Mouse (Mus musculus) gastrocnemius, postnatal 36 days (tissue): Measurements from ENCODE around the gene Ndufa8. TPM values are rescaled to one million over a fixed set of nuclear protein-coding genes. Genes with fewer than 3 reads are reported as not detected.

Source experiments
- DNase-seq, 2 experiments: peaks; one replicate each; pipeline ENCODE4 v3.0.0; 2022
- intact Hi-C: fragments of 180-260 bp; cut with DNase I; formaldehyde crosslinking; loops from one replicate; pipeline ENCODE4 v1.15.1; 2025
- total RNA-seq, 2 experiments: library from RNA; stranded (reverse); gene quantifications; 2 replicates each; pipeline ENCODE4 v1.2.3; 2021

Ndufa8 gene
- total RNA-seq, 2 experiments from 2014 or later: 365 to 379 TPM

DNA sequence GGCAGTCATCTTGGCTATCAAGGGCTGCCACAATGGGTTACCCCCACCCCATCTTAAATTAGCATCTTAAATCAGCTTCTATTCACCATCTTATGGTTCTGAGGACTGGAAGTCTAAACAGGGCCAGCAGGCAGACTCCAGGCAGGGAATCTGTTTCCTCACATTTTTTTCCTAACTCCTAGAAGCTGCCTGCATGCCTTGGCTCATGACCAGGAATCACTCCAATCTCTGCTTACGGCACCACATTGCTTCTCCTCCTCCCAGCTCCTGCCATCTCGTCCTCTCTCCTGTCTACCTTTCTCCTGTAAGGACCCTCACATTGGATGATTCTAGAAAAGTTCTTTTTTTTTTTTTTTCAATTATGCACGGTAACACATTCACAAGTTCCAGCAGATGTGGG is 4.0 kb upstream of the Ndufa8 start:
- DNase-seq: no peak
- intact Hi-C loops: loop anchor here (5.0 kb wide), 1 partner anchor 79 kb away; no protein-coding TSS in a partner anchor

DNA sequence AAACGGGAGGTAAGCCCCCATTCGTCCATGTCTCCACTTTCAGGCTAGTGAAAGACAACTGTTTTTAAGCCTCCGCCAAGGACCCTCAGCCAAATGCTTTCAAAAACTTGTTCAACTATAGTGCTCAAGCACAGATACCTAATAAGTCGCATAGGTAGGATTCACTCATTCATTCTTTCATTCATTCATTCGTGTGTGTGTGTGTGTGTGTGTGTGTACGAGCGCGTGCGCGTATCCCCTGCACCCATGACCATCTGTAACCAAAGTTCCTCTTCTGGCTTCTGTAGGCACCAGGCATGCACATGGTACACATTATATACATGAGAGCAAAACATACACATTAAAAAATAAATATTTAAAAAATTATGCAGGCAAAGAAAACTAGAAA is 355 bp upstream of the Ndufa8 start:
- DNase-seq: no peak
- intact Hi-C loops: no loop called here

DNA sequence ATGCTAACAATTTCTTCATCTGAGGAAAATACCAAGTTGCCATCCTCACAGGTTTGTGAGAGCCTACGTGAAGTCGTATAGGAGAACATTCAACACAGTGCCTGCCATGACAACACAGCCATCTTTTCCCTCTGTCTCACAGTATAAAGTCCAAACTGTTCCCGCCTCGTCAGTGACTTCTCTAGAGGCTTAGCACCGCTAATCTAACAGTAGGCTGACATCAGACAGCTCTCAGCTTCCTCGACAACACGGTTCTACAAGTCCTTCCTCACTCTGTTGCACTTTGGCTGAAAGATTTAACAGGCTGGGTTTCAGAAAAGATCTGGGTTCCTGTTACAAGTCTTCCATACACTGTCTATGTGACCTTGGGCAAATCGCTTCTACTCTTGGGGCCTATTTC is 1.0 kb downstream of the Ndufa8 start:
- no peak for DNase-seq
- intact Hi-C loops: no loop called here

DNA sequence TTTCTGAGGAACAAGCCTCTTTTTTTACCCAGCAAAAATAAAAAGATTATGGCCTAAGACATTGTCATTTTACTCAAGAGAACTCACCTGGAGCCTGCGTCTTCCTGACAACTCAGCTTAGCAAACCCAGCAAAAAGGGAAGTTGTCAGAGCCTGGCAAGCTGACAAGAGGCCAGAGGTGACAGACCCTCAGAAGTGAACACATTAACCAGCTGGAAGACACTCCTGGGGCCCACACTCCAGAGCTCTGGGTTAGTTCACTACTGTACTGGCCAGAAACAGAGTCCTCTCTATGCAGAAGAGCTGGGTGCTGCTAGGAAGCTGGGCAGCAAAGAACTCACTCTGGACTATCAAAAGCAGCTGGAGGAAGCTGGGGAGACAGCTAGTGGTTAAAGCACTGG is 8.3 kb downstream of the Ndufa8 start:
- intact Hi-C loops: no loop called here
- DNase-seq: no peak

DNA sequence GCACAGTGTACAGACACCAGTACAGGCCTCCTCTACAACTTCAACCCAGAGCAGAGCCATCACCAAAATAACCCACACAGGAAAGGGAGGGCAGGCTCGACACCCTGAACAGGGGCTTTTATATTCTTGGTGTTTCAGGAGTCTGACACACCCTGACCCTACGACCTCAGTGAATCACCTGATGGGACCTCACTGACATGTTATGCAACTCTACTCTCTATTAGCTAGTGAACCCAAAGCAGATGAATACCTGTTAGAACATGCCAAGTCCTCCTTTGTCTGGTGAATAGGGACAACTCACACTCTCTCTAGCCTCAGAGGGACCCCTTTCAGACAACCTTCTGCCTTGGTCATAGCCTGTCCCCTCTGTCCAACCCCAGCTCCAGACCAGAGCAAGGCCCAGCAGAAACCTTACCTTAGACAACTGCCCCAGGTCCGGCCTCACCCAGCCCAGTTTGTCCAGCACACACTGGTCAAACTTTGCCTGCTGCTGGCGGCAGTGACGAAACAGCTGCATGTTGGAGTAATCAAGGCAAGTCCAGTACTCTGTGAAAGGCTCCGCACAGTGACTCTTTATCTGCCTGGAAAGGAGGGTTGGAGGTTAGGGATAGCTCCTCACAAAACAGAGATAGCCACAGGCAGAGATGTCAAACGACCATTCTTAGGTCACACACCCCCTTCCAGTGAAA is 9.8 kb downstream of the Ndufa8 start:
- intact Hi-C loops: no loop called here
- no peak for DNase-seq

DNA sequence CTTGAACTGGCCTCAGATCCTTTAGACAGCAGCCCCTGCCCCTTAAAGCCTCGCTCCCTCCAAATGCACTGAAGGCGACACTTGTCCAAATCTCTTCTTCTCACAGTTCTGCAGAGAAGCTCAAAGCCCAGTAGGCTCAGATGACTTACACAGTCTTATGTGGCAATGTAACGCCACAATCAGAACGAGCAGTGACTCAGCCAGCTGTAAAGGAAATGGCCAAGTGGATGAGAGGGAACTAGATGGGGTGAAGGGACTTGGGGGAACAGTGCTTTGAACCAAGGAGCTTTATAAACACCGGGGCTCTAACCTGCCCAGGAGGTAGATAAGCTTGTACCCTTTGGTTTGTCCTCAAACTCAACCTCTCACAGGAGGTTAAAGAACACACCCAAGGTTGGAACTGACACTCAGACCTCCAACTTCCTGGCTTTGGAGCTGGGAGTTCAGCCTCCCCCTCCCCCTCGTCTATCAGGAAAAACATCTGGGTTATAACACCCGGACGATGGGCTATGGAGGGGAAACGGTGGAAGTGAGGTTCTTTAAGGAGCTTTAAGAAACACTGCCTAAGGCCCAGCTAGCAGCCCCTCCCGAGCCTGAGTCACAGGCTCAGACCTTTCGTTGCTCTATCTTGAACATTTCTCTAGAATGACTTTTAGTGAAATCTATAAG is 13.7 kb downstream of the Ndufa8 start:
- intact Hi-C loops: no loop called here

DNA sequence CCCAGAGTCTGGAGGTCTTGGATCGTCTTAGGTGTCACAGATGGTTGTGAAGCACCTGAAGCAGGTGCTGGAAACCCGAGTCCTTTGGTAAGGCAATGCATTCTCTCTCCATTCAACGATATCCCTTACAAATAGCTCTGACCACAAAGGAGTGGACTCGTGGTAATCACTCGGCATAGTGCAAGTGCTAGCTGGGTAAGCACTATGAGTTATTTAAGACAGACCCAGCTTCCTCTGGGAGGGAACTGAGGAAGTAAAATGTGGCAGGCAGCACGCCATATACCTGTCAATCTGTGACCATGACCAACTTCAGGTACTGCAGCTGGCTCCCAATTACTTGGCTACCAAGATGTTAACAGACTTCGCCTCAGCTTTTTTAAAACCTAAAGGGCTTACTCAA is 14.3 kb downstream of the Ndufa8 start:
- DNase-seq: no peak
- intact Hi-C loops: no loop called here

More for the DNA sequence above, 13.7 kb downstream of the Ndufa8 start:
- no peak for DNase-seq

DNA sequence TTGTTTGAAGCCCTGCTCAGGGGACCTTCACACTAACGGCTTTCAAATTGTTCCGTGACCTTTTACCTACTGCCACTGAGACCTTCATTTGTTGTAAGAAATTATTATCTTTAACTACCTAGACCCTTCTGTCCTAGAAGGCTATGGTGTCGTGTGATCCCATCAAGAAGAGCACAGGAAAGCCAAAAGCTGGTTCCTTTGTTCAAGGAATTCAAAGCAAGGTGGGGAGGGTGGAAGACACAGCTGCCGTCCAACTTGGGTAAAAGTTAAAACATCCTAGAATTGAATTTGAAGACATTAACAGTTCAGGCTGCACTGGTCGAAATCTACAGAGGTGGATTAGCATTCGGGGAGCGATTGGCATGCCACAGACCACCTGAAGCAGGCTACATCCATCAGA is 15.2 kb downstream of the Ndufa8 start:
- intact Hi-C loops: no loop called here
- DNase-seq: no peak

DNA sequence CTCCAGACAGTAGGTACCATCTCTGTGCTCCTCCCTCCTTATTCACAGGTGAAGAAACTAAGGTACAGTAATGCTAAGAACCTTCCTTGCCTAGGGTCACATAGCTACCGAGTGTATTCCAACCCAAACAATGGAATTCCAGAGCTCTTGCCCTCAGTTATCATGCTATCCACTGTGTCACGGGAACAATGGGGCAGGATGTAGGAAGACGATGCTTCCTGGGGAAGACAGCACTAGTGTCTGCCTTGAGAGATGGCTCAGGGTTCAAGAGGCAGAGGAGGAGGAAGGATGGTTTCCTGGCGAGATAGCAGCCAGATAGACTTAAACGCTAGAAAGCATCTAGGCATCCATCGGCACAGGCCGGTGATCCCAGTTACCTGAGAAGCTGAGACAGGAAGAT is 16.3 kb downstream of the Ndufa8 start:
- intact Hi-C loops: no loop called here
- no peak for DNase-seq

DNA sequence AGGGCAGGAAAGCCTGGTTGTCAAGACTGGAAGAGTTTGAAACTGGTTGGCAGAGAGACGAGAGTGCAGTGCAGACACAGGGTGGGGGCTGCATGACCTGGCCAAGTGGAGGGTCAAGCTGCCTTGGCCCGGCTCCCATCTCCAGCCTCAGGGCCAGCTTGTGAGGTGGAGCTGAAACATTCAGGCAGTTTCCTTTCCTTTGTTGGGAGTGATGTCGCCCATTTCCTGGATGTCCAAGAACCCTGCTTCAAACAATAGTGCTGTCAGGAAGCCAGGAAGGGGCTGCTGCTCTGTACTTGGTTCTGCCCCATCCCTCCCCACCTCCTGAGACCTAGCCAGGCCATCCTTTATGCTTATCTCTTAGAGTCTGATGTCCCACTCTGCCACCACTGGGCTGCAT is 25.9 kb downstream of the Ndufa8 start:
- intact Hi-C loops: no loop called here
- DNase-seq: peak in 1 of 2 experiments; percentile 34

DNA sequence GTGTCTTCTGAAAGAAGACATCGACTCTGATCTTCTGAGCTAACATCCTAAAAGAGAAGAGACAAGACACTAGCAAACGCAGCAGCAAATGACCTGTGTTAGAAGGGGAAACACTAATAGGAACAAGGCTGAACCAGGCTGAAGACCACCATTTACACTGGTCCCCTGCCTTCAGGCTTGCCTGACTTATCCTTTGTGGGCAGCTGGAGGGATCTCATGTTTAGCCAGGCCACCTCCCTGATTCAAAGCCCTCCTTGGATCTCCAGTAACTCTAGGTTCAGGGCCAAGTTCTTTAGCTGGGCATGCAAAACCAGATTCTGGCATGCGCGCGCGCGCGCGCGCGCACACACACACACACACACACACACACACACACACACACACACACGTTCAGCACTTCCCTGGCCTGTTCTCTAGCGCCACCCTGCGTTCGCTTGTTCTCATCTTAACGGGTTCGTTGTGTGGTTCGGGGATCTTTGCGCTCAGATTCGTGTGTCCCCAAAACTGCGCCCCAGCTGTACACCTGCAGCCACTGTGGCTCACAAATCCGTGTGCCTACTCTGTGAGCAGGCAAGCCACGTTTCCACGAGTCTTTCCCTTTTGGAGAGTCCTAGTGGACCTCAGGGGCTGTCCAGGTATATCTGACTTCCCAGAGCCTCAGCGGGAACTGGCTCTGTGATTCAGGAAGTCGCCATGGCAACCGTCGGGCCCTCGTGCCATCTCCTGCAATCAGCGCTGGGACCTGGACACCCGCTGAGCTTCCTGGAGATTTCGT is 27.6 kb downstream of the Ndufa8 start:
- intact Hi-C loops: no loop called here
- DNase-seq: peak; percentile 59 to 63

DNA sequence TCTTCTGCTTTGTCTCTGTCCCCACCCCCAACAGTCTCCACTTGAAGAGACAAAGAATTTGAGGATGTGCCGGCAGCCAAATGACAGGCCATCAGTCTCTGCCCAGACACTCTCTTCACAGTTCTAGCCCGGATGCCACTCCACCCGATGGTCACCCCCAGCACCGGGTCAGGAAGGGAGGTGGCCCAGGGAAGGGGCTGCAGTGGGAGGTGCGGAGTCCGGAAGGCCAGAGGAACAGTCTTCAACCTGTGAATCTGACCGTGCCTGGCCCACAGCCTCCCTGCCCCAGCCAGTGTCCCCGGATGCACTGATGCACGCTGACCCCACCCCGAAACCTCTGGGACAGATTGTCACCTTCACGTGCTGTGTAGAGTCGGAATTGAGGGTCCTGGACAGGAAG is 36.2 kb downstream of the Ndufa8 start:
- intact Hi-C loops: loop anchor here (5.0 kb wide), 1 partner anchor 264 kb away; no protein-coding TSS in a partner anchor
- no peak for DNase-seq

DNA sequence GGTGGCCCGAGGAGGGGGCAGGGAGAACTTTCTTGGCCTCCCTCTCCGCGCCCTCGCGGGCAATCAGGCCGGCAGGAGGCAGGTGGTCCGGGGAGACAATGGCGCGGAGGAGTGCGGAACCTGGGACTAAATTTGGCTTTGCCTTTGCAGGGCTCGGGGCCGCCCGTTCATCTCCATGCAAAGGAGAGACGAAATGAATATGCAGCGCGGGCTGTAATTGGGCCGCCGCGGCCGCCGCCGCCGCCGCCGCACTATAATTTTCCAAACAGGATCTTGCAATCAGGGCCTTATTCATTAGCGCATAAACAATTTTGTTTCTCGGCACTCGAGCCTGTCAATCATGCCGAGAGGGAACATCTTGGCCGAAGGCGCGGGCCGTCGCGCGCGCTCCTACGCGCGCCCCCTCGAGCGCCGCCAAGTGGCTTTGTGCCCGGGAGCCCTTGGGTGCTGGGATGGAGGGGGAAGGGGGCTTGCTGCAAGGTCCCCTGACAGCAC is 37.8 kb downstream of the Ndufa8 start:
- intact Hi-C loops: loop anchor here (5.0 kb wide), 1 partner anchor 266 kb away; no protein-coding TSS in a partner anchor
- DNase-seq: no peak

DNA sequence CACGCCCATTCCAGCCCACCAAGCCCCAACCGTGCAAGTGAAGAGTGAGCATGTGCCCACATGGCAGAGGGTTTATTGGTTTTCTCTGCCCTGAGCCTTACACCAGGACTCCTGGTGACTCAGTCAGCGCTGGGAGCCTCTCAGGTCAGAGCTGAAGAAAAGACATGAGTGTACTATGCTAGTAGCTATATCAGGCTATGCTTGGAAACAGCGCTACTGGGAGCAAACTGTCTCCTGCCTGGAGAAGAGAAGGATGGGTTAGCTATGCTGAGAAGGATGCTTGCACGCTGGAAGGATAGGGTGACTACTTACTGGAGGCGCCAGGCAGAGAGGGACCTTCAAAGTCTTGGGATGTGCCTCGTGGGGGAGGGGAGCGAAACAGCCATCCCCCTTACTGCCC is 38.6 kb downstream of the Ndufa8 start:
- intact Hi-C loops: loop anchor here (5.0 kb wide), 1 partner anchor 267 kb away; no protein-coding TSS in a partner anchor
- no peak for DNase-seq

DNA sequence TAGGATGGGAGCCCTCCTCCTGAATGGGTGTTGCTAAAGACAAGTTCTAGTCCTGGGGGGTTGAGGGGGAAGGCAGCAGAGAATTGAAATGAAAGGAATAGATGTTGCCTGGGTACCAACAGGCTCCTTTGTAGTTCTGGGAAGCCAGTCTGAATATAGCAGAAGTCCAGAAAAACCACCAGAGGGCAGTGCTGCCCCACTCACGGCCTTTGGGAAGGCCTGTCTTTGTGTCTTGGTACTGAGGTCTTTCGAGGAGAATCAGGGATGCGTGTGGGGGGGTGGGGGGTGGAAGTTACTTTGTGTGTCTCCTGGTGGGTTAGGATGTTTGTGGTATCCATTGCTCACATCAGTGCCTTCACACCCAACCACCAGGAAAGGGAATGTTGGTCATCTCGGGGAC is 39.8 kb downstream of the Ndufa8 start:
- intact Hi-C loops: loop anchor here (1.0 kb wide), 1 partner anchor 204 kb away; no protein-coding TSS in a partner anchor
- DNase-seq: peak in 1 of 2 experiments; percentile 59

DNA sequence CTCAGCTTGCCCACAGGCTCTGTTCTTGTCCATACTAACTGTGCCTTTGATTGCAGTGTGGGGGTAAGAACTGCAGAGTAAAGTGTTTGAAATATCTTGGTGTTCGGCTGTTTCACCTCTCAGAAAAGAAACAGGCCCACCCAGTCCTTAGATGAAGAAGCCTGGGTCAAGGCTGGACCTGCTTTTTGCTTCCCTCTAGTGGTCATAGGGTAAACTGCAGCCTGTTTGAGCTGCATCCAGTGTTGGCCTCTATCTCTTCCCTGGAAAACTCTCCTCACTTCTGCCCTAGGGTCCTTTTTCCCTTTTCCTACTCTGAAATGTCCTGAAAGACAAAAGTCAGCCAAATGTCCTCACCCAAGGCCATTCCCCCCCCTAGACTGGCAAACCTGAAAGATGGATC is 41.1 kb downstream of the Ndufa8 start:
- intact Hi-C loops: no loop called here
- DNase-seq: peak in 1 of 2 experiments; percentile 29

DNA sequence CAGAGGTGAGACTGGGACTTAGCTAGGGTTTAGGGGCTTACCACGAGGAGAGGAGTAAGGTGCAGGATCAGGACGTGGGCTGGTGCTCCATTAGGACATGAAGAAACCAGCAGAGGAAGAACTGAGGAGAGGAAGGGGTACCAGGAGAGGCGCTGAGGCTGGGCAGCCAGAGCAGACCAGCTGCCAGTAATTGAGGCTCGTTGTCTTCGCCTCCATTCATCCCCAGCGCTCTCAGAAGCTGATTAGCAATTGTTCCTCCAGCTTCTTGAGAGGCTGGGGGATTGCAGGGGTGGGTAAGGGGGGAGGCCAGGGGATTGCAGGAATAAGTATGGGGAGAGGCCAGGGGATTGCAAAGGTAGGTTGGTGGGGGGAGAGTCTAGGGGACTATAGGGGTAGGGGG is 47.0 kb downstream of the Ndufa8 start:
- intact Hi-C loops: no loop called here
- DNase-seq: no peak

DNA sequence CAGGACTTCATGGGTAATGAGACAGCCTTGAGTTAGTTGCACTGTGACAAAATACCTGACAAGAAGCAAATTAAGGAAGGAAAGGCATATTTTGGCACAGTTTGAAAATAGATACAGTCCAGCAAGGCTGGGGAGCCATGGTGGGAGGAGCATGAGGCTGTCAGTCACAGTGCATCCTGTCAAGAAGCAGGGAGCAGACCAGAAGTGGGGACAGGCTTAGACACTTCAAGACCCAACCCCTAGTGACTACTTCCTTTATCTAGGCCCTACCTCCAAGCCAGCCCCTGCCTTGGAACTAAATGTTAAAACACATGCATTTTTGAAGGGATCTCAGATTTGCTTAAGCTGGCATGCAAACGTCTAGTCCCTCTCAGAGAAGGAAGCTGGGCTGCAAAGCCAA is 48.8 kb downstream of the Ndufa8 start:
- DNase-seq: no peak
- intact Hi-C loops: no loop called here

DNA sequence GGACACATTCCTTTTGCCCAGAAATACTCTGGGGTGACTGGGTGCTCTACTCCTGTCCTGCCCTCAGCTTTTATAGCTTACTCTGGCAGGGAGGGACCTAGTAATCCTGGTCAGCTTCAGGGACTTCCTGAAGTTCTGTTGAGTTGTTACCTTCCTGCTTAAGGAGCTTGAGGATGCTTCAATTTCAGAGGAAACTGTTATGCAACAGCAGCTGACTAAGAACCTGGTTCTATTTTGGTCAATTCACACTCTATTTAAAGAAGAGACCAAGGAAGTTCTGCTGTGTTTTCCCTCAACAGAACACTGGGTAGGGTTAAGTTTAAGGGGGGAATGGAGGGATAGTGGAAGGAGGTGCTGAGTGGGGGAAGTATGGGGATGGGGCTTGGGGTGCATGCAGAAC is 50.0 kb downstream of the Ndufa8 start:
- DNase-seq: no peak
- intact Hi-C loops: no loop called here

DNA sequence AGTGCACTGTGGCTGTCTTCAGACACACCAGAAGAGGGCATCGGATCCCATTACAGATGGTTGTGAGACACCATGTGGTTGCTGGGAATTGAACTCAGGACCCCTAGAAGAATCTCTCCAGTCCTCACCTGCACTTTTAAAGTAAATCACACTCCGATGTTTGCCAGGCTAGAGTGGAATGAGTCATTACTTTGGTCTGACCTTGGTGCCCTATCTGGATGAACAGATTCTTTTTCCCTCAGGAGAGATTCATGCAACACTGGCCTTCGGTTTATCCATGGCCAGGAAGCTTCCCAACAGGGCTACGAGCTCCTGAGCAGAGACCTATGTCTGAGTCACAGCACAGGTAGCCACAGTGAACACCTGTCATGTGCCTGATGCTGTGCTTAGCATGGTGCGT is 50.8 kb downstream of the Ndufa8 start:
- intact Hi-C loops: no loop called here
- DNase-seq: no peak

DNA sequence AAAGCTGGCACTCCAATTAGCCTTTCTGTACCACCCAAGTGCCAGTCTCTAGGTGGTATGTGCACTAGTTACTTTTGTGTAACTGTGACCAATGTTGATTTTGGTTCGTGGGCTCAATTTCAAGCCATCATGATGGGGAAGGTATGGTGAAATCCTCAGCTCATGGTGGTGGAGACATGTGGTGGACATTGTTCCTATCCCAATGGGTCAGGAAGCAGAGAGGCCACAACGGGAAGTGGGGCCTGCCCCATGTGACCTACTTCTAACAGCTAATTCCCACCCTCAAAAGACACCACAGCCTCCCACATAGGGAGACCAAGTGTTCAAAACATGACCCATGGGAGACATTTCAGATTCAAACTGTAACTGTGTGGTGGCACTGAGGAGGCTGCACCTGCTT is 52.5 kb downstream of the Ndufa8 start:
- DNase-seq: no peak
- intact Hi-C loops: no loop called here
